Mouse (Mus musculus) limb, embryonic 14.5 days (tissue): ENCODE data around the gene Ppfia2. TPM values are rescaled to one million over a fixed set of nuclear protein-coding genes. Genes with fewer than 3 reads are reported as not detected.

ENCODE experiments used
- ATAC-seq: fragments of 200-750 bp; cut with Nextera tagmentation; 2 replicates; pipeline ENCODE4 v1.8.0; 2017; ENCODE audit warnings: low read depth, moderate number of reproducible peaks, moderate TSS enrichment; ENCODE audit not compliant: low FRiP score
- DNase-seq: peaks from one replicate; pipeline ENCODE4 v3.0.0-alpha.2; 2015; ENCODE audit warnings: low spot score
- H3K27ac ChIP-seq: fragments of 300-500 bp; sonication (generic); replicated peaks from 2 replicates; pipeline ENCODE4 v1.5.1; 2014; ENCODE audit warnings: low read depth, mild to moderate bottlenecking, low read length, moderate library complexity, mixed read lengths
- H3K27me3 ChIP-seq: fragments of 300-500 bp; sonication (generic); 2 replicates; pipeline ENCODE4 v1.6.1; 2014; ENCODE audit warnings: low read length, mixed read lengths; ENCODE audit not compliant: control insufficient read depth, insufficient read depth
- H3K36me3 ChIP-seq: fragments of 300-500 bp; sonication (generic); 2 replicates; pipeline ENCODE4 v1.6.1; 2014; ENCODE audit warnings: mild to moderate bottlenecking, low read length, moderate library complexity, mixed read lengths; ENCODE audit not compliant: control insufficient read depth, insufficient read depth
- H3K4me1 ChIP-seq: fragments of 300-500 bp; sonication (generic); 2 replicates; pipeline ENCODE4 v1.6.1; 2014; ENCODE audit warnings: antibody characterized with exemption, low read length, mixed read lengths; ENCODE audit not compliant: control insufficient read depth, insufficient read depth
- H3K4me2 ChIP-seq: fragments of 300-500 bp; sonication (generic); replicated peaks from 2 replicates; pipeline ENCODE4 v1.6.1; 2014; ENCODE audit warnings: low read depth, mild to moderate bottlenecking, low read length, moderate library complexity; ENCODE audit not compliant: severe bottlenecking
- H3K4me3 ChIP-seq: fragments of 300-500 bp; sonication (generic); replicated peaks from 2 replicates; pipeline ENCODE4 v1.5.1; 2014; ENCODE audit warnings: low read length
- H3K9ac ChIP-seq: fragments of 300-500 bp; sonication (generic); 2 replicates; pipeline ENCODE4 v1.6.1; 2014; ENCODE audit warnings: mild to moderate bottlenecking, low read depth, low read length, moderate library complexity; ENCODE audit not compliant: severe bottlenecking
- H3K9me3 ChIP-seq: fragments of 300-500 bp; sonication (generic); 2 replicates; pipeline ENCODE4 v1.6.1; 2016; ENCODE audit warnings: low read length; ENCODE audit not compliant: control insufficient read depth
- POLR2A ChIP-seq: fragments of 200-500 bp; IDR thresholded peaks from 2 replicates; pipeline ENCODE4 v1.8.0; 2012; ENCODE audit warnings: inconsistent platforms, mild to moderate bottlenecking, moderate library complexity, borderline replicate concordance; ENCODE audit not compliant: insufficient read depth, insufficient read length; ENCODE audit errors: extremely low read depth
- WGBS: fragments of 180-500 bp; shearing (Covaris S2); extraction: QIAGEN DNeasy Blood & Tissue Kit; methylation state at CpG from one replicate; pipeline ENCODE4 v1.1.7; 2014; 5-methylcytosine and 5-hydroxymethylcytosine counted together
- polyA plus RNA-seq, 2 experiments: library from polyadenylated mRNA; depleted of rRNA in 1 of 2; stranded (reverse) in 1 of 2; unstranded in 1 of 2; fragments of >200 nt; fragmentation: Nextera tagmentation in 1 of 2; extraction: Ambion mirVana in 1 of 2; gene quantifications; 2 replicates each; pipeline versions ENCODE4 v1.2.1 to v1.2.3; 2012 to 2014

The Ppfia2 gene
- polyA plus RNA-seq, 2 experiments: 0.64 to 0.70 TPM

GRCm38 (mm10) chr10:106566036-106566435 is 95.9 kb downstream of the Ppfia2 start:
- H3K36me3 ChIP-seq: no peaks in the 10 kb centered on the region
- DNase-seq (no peak), ATAC-seq (no peak)
- no peaks in the 10 kb centered on the region for H3K9me3 ChIP-seq
- H3K4me2 ChIP-seq: no peak overlapping the region
- H3K9ac ChIP-seq: no peak overlapping the region
- no peaks in the 10 kb centered on the region for H3K27me3 ChIP-seq
- TF ChIP-seq POLR2A: no peak
- 65% methylated on average over 4 of the region's 4 CpGs for WGBS
- H3K4me3 ChIP-seq: no peak overlapping the region
- no peaks in the 10 kb centered on the region for H3K4me1 ChIP-seq
- no peak overlapping the region for H3K27ac ChIP-seq

- ATAC-seq (no peak), DNase-seq (no peak)
- Histone ChIP-seq H3K4me2 (no peak overlapping the region), H3K27ac (no peak overlapping the region), H3K36me3 (no peaks in the 10 kb centered on the region), H3K27me3 (no peaks in the 10 kb centered on the region), H3K4me1 (no peaks in the 10 kb centered on the region), H3K9me3 (no peaks in the 10 kb centered on the region), H3K4me3 (no peak overlapping the region), H3K9ac (no peak overlapping the region)
- 69% methylated on average over 4 of the region's 4 CpGs for WGBS
- TF ChIP-seq POLR2A: no peak
These were observed 114.9 kb downstream of the Ppfia2 start for GRCm38 (mm10) chr10:106585026-106585425.

- Histone ChIP-seq H3K27ac (no peak overlapping the region), H3K4me1 (no peaks in the 10 kb centered on the region), H3K4me2 (no peak overlapping the region), H3K9ac (no peak overlapping the region), H3K36me3 (no peaks in the 10 kb centered on the region), H3K27me3 (no peaks in the 10 kb centered on the region), H3K9me3 (no peaks in the 10 kb centered on the region), H3K4me3 (no peak overlapping the region)
- no peak for TF ChIP-seq POLR2A
- DNase-seq (peak; percentile 57), ATAC-seq (peak; percentile 34; the same call in 1 of the 2 replicates)
- 2% methylated on average over 4 of the region's 4 CpGs for WGBS
These were observed 115.4 kb downstream of the Ppfia2 start for GRCm38 (mm10) chr10:106585476-106586080.

GRCm38 (mm10) chr10:106587817-106588216 is 117.7 kb downstream of the Ppfia2 start:
- Histone ChIP-seq H3K4me2 (no peak overlapping the region), H3K36me3 (no peaks in the 10 kb centered on the region), H3K4me1 (no peaks in the 10 kb centered on the region), H3K4me3 (no peak overlapping the region), H3K27ac (no peak overlapping the region), H3K9me3 (no peaks in the 10 kb centered on the region), H3K27me3 (no peaks in the 10 kb centered on the region), H3K9ac (no peak overlapping the region)
- TF ChIP-seq POLR2A: no peak
- ATAC-seq (no peak), DNase-seq (no peak)
- 71% methylated on average over 5 of the region's 5 CpGs for WGBS

- H3K36me3 ChIP-seq: no peaks in the 10 kb centered on the region
- no peak overlapping the region for H3K27ac ChIP-seq
- H3K27me3 ChIP-seq: no peaks in the 10 kb centered on the region
- no peak overlapping the region for H3K4me2 ChIP-seq
- no peak for ATAC-seq
- 86% methylated on average over 1 of the region's 1 CpGs for WGBS
- no peak overlapping the region for H3K4me3 ChIP-seq
- H3K9ac ChIP-seq: no peak overlapping the region
- DNase-seq: no peak
- no peaks in the 10 kb centered on the region for H3K4me1 ChIP-seq
- no peak for TF ChIP-seq POLR2A
- H3K9me3 ChIP-seq: no peaks in the 10 kb centered on the region
These were observed 120.8 kb downstream of the Ppfia2 start for GRCm38 (mm10) chr10:106590944-106591343.
